Mouse (Mus musculus): ENCODE data around the gene Gm43302. TPM values are rescaled to one million over a fixed set of nuclear protein-coding genes. Genes with fewer than 3 reads are reported as not detected.
"Not testable (repeated sequence)": the region's sequence is repeated elsewhere in the genome, so short reads cannot be mapped to it uniquely, and the experiment has no call there.

Gm43302 gene
- polyA plus RNA-seq, 1 experiment from 2014 or later, result not detected

DNA sequence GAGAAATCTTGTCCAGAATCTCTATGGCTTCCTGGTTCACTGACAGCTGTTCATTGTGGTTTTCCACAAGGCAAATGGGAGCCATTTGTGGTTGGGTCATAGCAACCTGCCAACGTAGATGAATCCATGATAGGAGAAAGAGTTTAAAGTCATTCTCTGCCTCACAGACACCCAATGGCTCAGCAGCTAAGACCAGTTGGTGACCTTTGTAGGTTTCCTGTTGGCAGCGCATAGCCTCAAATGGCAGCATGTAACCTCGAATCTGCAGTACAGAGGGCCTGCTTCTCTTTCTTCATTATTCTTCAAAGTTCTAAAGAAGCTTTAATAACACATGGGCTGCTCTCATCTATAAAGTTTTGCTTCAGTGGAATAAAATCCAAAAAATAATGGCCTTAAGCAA is 2.6 kb downstream of the Gm43302 start:
- WGBS, result 75% methylated on average over 3 of the region's 3 CpGs
- H3K36me3 ChIP-seq; H3K4me3 ChIP-seq; H3K4me2 ChIP-seq; H3K9me3 ChIP-seq; H3K27me3 ChIP-seq; ATAC-seq (ENCODE audit: insufficient number of reproducible peaks, insufficient read depth, low FRiP score, low TSS enrichment, low read depth); H3K9ac ChIP-seq; H3K27ac ChIP-seq; H3K4me1 ChIP-seq: not testable (repeated sequence)

DNA sequence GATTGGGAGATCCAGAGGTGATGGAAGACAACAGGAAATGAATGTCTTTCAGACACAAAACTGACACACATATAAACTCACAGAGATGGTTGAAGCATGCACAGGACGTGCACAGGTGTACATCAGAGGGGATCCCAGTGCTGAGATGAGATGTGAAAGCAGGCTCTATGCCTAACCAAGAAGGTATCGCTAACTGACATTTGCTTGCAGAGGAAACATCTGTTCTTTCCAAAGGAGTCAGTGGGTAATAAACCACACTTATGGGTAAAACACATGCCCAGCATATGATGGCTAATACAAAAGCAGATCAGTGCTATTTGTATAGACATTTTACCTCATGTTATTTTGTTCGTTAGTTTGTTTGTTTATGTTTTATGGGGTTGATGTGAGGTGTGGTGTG is 32.8 kb downstream of the Gm43302 start:
- H3K36me3 ChIP-seq; H3K9me3 ChIP-seq; H3K27ac ChIP-seq; ATAC-seq (ENCODE audit: insufficient number of reproducible peaks, insufficient read depth, low FRiP score, low TSS enrichment, low read depth); H3K27me3 ChIP-seq; H3K4me1 ChIP-seq; H3K9ac ChIP-seq; H3K4me2 ChIP-seq; H3K4me3 ChIP-seq: not testable (repeated sequence)
- WGBS, result 75% methylated on average over 1 of the region's 3 CpGs

DNA sequence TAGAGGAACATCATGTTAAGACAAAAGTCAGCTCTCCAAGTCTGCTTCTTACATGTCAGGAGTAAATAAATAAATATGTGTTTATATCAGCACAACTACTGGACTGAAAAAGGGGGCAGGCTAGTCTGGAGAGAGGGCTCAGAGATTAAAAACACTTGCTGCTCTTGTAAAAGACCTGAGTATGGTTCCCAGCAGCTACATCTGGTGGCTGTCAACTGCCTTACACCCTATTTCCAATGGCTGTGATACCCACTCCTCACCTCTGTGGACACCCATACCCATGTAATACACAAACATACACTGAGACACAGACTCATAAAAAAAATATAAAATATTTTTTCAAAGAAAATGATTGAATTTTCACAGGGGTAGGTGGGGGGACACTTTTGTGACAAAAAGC is 41.0 kb downstream of the Gm43302 start:
- H3K9me3 ChIP-seq, result no peaks in the 10 kb centered on the region
- H3K4me2 ChIP-seq, result no peak overlapping the region
- no peaks in the 10 kb centered on the region for H3K36me3 ChIP-seq
- ATAC-seq (ENCODE audit: insufficient number of reproducible peaks, insufficient read depth, low FRiP score, low TSS enrichment, low read depth), result no peak
- no peaks in the 10 kb centered on the region for H3K27me3 ChIP-seq
- H3K9ac ChIP-seq, result no peak overlapping the region
- H3K4me3 ChIP-seq, result no peak overlapping the region
- H3K27ac ChIP-seq, result no peak overlapping the region
- no peaks in the 10 kb centered on the region for H3K4me1 ChIP-seq

DNA sequence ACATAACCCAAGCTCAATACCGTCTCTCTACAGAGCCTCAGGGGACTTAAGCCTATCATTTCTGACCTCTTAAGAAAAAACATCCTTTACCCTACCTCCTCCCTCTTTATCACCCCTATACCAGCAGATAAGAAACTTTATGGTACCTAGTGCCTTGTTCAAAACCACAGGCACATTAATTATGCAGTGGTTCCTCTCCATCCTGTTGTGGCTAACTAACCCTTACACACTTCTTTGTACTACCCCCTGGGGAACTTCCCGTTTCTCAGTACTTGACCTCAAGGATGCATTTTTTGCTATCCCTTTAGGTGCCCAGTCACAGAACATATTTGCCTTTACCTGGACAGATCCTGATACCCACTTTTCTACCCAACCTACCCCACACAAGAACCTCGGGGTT is 48.8 kb downstream of the Gm43302 start:
- H3K4me3 ChIP-seq; H3K9ac ChIP-seq; H3K4me1 ChIP-seq; H3K9me3 ChIP-seq; H3K27me3 ChIP-seq; H3K27ac ChIP-seq; H3K4me2 ChIP-seq; ATAC-seq (ENCODE audit: insufficient number of reproducible peaks, insufficient read depth, low FRiP score, low TSS enrichment, low read depth); H3K36me3 ChIP-seq: not testable (repeated sequence)
- WGBS, result 78% methylated on average over 3 of the region's 3 CpGs

DNA sequence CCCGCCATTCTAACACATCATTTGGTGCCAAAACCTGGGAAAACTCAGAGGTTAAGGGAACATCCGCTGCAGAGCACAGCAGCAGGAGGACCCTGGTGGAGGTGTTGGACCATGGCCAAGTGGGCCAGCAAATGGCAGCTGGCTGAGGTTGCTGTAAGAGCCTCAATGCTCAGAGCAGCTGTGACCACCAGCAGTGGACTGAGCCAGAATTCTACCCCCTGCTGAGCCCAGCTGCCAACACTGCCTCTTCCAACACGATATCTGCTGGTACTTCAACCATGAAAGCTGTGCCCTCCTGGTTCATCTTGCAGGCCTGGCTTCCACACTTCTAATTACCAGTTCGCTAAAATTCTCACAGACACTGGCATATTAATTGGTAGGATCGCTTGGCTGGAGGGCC is 52.5 kb downstream of the Gm43302 start:
- not testable (repeated sequence) for H3K27me3 ChIP-seq, H3K4me3 ChIP-seq, H3K9ac ChIP-seq, H3K27ac ChIP-seq, H3K9me3 ChIP-seq, H3K4me1 ChIP-seq, H3K4me2 ChIP-seq, H3K36me3 ChIP-seq
- ATAC-seq (ENCODE audit: insufficient number of reproducible peaks, insufficient read depth, low FRiP score, low TSS enrichment, low read depth), result 0 out of 2 replicates have a peak, but pooled peaks have one; percentile 43
- WGBS, result 82% methylated on average over 5 of the region's 5 CpGs

DNA sequence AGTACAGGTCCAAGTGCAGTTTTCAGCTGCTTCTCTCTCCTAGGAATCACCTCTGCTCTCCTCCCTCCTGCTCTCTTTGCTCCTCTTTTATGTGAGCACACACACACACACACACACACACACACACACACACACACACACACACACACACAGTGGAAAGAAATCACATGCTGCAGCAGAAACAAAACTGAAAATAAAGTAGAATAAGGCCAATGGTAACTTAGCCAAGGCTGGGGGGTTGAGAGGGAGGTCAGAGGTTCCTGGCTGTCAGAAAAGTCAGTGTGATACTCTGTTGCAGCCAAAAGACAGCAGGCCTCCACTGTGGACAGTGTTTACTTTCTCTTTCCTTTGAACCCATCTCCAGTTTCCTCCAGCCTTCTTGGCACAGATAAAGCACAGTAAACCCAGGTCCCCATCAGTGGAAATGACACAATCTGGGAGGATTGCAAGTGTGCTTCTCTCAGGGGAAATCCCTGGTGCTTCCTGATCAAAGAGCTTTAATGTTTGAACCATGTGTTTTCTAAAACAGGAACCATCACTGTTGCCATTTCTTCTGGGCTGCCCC is 53.9 kb downstream of the Gm43302 start, which contains the start of gene Gbp10:
Gbp10 (minus strand) TSS at position 51 of the 565 bp plus-strand sequence.
- not testable (repeated sequence) for H3K4me3 ChIP-seq; H3K9ac ChIP-seq; H3K4me2 ChIP-seq; H3K9me3 ChIP-seq; H3K4me1 ChIP-seq; H3K36me3 ChIP-seq; ATAC-seq (ENCODE audit: insufficient number of reproducible peaks, insufficient read depth, low FRiP score, low TSS enrichment, low read depth); H3K27ac ChIP-seq; H3K27me3 ChIP-seq

DNA sequence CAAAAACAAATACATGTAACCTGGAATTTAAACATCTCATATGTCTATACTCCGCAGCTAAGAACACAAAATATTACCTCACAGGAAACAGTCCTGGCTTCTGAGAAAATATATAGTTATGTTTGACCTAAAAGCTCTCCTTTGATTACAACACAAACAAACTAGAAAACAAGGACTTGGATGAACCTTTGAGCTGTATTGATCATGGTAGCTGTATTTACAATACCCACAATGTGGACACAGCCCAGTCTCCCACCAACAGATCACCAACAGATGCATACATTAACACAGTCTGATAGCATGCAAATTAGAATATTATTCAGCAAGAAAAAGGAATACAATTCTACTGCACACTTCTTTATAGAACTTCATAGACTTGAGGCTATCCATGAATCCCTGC is 55.1 kb downstream of the Gm43302 start:
- H3K9ac ChIP-seq; H3K4me3 ChIP-seq; ATAC-seq (ENCODE audit: insufficient number of reproducible peaks, insufficient read depth, low FRiP score, low TSS enrichment, low read depth); H3K9me3 ChIP-seq; H3K4me1 ChIP-seq; H3K4me2 ChIP-seq; H3K36me3 ChIP-seq; H3K27me3 ChIP-seq; H3K27ac ChIP-seq: not testable (repeated sequence)
- 85% methylated on average over 1 of the region's 1 CpGs for WGBS

DNA sequence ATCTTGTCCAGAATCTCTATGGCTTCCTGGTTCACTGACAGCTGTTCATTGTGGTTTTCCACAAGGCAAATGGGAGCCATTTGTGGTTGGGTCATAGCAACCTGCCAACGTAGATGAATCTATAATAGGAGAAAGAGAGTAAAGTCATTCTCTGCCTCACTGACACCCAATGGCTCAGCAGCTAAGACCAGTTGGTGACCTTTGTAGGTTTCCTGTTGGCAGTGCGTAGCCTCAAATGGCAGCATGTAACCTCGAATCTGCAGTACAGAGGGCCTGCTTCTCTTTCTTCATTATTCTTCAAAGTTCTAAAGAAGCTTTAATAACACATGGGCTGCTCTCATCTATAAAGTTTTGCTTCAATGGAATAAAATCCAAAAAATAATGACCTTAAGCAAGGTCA is 57.5 kb downstream of the Gm43302 start:
- not testable (repeated sequence) for H3K27ac ChIP-seq; H3K9ac ChIP-seq; H3K4me3 ChIP-seq; H3K9me3 ChIP-seq; H3K27me3 ChIP-seq; ATAC-seq (ENCODE audit: insufficient number of reproducible peaks, insufficient read depth, low FRiP score, low TSS enrichment, low read depth); H3K4me2 ChIP-seq; H3K36me3 ChIP-seq; H3K4me1 ChIP-seq
- 71% methylated on average over 3 of the region's 3 CpGs for WGBS

DNA sequence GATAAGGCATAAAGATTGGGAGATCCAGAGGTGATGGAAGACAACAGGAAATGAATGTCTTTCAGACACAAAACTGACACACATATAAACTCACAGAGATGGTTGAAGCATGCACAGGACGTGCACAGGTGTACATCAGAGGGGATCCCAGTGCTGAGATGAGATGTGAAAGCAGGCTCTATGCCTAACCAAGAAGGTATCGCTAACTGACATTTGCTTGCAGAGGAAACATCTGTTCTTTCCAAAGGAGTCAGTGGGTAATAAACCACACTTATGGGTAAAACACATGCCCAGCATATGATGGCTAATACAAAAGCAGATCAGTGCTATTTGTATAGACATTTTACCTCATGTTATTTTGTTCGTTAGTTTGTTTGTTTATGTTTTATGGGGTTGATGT is 84.5 kb downstream of the Gm43302 start:
- H3K27me3 ChIP-seq; H3K36me3 ChIP-seq; H3K27ac ChIP-seq; H3K9ac ChIP-seq; H3K4me2 ChIP-seq; ATAC-seq (ENCODE audit: insufficient number of reproducible peaks, insufficient read depth, low FRiP score, low TSS enrichment, low read depth); H3K4me3 ChIP-seq; H3K4me1 ChIP-seq; H3K9me3 ChIP-seq: not testable (repeated sequence)
- 100% methylated on average over 1 of the region's 3 CpGs for WGBS

DNA sequence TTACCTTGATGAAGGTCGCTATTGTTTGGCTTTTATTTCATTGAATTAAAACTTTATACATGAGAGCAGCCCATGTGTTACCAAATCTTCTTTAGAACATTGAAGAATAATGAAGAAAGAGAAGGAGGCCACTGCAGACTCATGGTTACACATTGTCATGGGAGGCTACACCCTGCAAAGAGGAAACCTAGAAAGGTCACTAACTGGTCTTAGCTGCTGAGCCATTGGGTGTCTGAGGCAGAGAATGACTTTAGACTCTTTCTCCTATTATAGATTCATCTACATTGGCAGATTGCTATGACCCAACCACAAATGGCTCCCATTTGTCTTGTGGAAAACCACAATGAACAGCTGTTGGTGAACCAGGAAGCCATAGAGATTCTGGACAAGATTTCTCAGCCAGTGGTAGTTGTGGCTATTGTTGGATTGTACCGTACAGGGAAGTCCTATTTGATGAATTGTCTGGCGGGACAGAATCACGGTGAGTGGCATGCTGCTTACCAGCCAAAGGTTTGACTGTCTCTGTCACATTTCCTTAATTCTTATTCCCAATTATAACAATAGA is 92.6 kb downstream of the Gm43302 start:
- H3K36me3 ChIP-seq; ATAC-seq (ENCODE audit: insufficient number of reproducible peaks, insufficient read depth, low FRiP score, low TSS enrichment, low read depth); H3K9ac ChIP-seq; H3K9me3 ChIP-seq; H3K27me3 ChIP-seq; H3K4me3 ChIP-seq; H3K27ac ChIP-seq; H3K4me1 ChIP-seq; H3K4me2 ChIP-seq: not testable (repeated sequence)
- WGBS, result 91% methylated on average over 4 of the region's 4 CpGs

DNA sequence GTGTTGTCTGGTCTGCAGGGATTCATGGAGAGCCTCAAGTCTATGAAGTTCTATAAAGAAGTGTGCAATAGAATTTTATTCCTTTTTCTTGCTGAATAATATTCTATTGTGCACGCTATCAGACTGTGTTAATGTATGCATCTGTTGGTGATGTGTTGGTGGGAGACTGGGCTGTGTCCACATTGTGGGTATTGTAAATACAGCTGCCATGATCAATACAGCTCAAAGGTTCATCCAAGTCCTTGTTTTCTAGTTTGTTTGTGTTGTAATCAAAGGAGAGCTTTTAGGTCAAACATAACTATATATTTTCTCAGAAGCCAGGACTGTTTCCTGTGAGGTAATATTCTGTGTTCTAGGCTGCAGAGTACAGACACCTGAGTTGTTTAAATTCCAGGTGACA is 94.3 kb downstream of the Gm43302 start:
- H3K9me3 ChIP-seq; H3K27me3 ChIP-seq; H3K4me2 ChIP-seq; H3K9ac ChIP-seq; ATAC-seq (ENCODE audit: insufficient number of reproducible peaks, insufficient read depth, low FRiP score, low TSS enrichment, low read depth); H3K4me3 ChIP-seq; H3K4me1 ChIP-seq; H3K27ac ChIP-seq; H3K36me3 ChIP-seq: not testable (repeated sequence)
- WGBS, result 89% methylated on average over 1 of the region's 1 CpGs

DNA sequence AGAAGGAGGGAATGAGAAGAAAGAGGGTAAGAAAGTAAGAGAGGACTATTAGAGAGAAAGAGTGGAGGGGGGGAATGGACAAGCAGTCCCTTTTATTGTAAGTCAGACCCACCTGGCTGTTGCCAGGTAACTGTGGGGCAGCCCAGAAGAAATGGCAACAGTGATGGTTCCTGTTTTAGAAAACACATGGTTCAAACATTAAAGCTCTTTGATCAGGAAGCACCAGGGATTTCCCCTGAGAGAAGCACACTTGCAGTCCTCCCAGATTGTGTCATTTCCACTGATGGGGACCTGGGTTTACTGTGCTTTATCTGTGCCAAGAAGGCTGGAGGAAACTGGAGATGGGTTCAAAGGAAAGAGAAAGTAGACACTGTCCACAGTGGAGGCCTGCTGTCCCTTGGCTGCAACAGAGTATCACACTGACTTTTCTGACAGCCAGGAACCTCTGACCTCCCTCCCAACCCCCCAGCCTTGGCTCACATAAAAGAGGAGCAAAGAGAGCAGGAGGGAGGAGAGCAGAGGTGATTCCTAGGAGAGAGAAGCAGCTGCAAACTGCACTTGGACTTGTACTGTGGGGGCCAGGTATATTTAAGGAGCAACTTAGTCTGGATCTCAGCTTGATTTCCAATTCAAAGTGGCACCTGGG is 95.5 kb downstream of the Gm43302 start:
- H3K9me3 ChIP-seq; H3K36me3 ChIP-seq; H3K27ac ChIP-seq; H3K27me3 ChIP-seq; H3K4me2 ChIP-seq; H3K4me1 ChIP-seq; ATAC-seq (ENCODE audit: insufficient number of reproducible peaks, insufficient read depth, low FRiP score, low TSS enrichment, low read depth); H3K4me3 ChIP-seq; H3K9ac ChIP-seq: not testable (repeated sequence)

Measured in embryonic facial prominence, embryonic 13.5 days (tissue).